Mouse (Mus musculus) spleen, adult 12 weeks (tissue): ENCODE measurements around the gene Il13ra1.

Source experiments
- DNase-seq: peaks from one replicate; pipeline ENCODE4 v3.0.0; 2022; ENCODE audit warnings: low spot score

Il13ra1 gene

GRCm38 (mm10) chrX:36111622-36112421 lies at the start of gene Il13ra1:
Gene Il13ra1 (plus strand): TSS chrX:36112110.
- no peak for DNase-seq

- DNase-seq: no peak
These were observed 37.9 kb upstream of the Il13ra1 start for GRCm38 (mm10) chrX:36073997-36074396.

- DNase-seq: no peak
These were observed 34.7 kb upstream of the Il13ra1 start for GRCm38 (mm10) chrX:36077164-36077563.

GRCm38 (mm10) chrX:36082917-36083316 lies 29.0 kb upstream of the Il13ra1 start:
- no peak for DNase-seq

GRCm38 (mm10) chrX:36088464-36089256 lies 23.2 kb upstream of the Il13ra1 start:
- DNase-seq: no peak

- no peak for DNase-seq
These were observed 11.0 kb upstream of the Il13ra1 start for GRCm38 (mm10) chrX:36100883-36101282.

- DNase-seq: no peak
These were observed 10.6 kb upstream of the Il13ra1 start for GRCm38 (mm10) chrX:36101318-36101717.

- DNase-seq: no peak
These were observed 3.3 kb upstream of the Il13ra1 start for GRCm38 (mm10) chrX:36108601-36109000.

GRCm38 (mm10) chrX:36112422-36112750 lies 476 bp downstream of the Il13ra1 start:
- no peak for DNase-seq

GRCm38 (mm10) chrX:36115171-36115570 lies 3.3 kb downstream of the Il13ra1 start:
- DNase-seq: no peak

GRCm38 (mm10) chrX:36129037-36129770 lies 17.3 kb downstream of the Il13ra1 start:
- no peak for DNase-seq

- DNase-seq: no peak
These were observed 17.8 kb downstream of the Il13ra1 start for GRCm38 (mm10) chrX:36129771-36130108.

GRCm38 (mm10) chrX:36136346-36136745 lies 24.4 kb downstream of the Il13ra1 start:
- no peak for DNase-seq

- DNase-seq: no peak
These were observed 30.2 kb downstream of the Il13ra1 start for GRCm38 (mm10) chrX:36141994-36142639.

- no peak for DNase-seq
These were observed 34.8 kb downstream of the Il13ra1 start for GRCm38 (mm10) chrX:36146746-36147145.

- no peak for DNase-seq
These were observed 38.2 kb downstream of the Il13ra1 start for GRCm38 (mm10) chrX:36150100-36150499.

GRCm38 (mm10) chrX:36156677-36157076 lies 44.8 kb downstream of the Il13ra1 start:
- DNase-seq: no peak

GRCm38 (mm10) chrX:36161567-36161966 lies 49.7 kb downstream of the Il13ra1 start:
- DNase-seq: no peak

GRCm38 (mm10) chrX:36183625-36184024 lies 71.7 kb downstream of the Il13ra1 start:
- DNase-seq: no peak

- DNase-seq: no peak
These were observed 74.1 kb downstream of the Il13ra1 start for GRCm38 (mm10) chrX:36186036-36186435.

- DNase-seq: no peak
These were observed 74.5 kb downstream of the Il13ra1 start for GRCm38 (mm10) chrX:36186443-36186842.

GRCm38 (mm10) chrX:36193951-36194350 lies 82.0 kb downstream of the Il13ra1 start:
- DNase-seq: no peak
